Mouse (Mus musculus): ENCODE results near the gene Xpo6.
A peak's percentile ranks its signal among the peaks of the same experiment; 100 is the strongest.

Gene Xpo6

DNA sequence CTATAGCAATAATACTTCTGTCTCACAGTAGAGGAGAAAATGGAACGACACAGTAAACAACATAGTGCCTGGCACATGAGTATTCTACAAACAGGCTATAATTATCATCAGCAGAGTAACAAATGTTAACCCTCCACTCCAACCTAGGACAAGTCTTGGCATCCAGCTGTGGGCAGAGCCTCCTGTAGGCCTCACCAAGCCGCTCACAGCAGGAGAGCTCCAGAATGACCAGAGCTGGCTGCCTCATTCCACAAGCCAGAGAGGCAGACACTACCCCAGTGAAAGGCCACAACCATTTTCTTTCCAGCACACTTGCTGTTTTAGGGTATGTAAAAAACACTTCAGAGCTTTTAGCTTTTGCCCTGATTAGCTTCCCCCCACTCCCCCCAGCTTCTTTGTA, 72.6 kb downstream of the Xpo6 start:
- no peak for DNase-seq (ENCODE audit: low spot score in 2 of 2)

DNA sequence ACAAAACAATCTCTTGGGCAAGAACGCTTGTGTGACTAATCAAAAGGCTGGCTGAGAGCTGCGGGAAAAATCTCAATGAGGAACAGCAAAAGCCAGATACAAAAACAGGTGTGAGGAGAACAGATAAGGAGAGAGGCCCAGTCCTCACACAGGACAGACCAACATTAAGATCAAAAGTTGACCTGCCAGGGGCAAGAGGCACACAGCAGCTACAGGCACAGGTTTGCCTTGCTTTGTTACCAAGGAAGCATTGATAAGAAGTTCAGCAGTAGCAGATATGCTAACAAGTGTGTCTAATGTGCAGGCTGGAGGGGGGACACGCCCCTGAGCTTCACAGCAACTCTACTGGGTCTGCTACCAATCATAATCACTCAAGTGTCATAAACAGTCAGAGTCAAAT, 73.8 kb downstream of the Xpo6 start:
- no peak for DNase-seq (ENCODE audit: low spot score in 2 of 2)

DNA sequence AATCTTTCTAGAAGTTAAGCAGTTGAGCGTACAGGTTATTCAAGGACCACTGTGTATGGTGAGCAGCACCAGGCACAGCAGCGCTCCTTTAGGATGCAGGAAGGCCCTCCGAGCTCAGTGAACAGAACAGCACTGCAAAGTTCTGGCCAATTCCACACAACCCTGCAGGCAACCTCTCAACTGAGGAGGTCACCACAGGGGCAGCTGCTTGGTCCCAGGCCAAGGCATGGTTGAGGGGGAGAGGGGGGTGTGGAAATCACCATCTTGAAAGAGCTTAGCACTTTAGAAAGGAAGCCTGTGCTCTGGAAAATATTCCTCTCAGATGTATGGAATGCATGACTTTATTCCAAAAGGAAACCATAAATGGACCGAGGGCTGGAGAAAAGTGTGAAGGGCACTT, 78.8 kb downstream of the Xpo6 start:
- DNase-seq (ENCODE audit: low spot score in 2 of 2) = no peak

DNA sequence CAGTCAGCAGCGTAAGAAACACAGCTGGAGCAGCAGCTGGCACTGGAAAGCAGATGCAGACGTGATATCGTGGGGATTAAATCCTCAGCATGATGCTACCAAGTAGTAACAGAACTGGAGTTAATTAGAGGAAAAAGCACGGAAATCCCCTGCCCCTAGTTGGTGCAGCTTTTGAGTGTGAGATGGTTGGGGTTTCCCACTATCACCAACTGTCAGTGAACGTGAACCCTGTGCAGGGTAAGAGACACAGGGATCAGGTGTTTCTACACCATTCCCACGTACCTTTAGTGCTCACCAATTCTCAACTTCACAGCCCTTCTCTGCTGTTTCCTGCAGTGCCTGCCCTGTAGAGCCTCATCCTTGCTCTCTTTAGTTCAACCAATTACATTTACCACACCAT, 80.5 kb downstream of the Xpo6 start:
- DNase-seq (ENCODE audit: low spot score in 2 of 2) = no peak

DNA sequence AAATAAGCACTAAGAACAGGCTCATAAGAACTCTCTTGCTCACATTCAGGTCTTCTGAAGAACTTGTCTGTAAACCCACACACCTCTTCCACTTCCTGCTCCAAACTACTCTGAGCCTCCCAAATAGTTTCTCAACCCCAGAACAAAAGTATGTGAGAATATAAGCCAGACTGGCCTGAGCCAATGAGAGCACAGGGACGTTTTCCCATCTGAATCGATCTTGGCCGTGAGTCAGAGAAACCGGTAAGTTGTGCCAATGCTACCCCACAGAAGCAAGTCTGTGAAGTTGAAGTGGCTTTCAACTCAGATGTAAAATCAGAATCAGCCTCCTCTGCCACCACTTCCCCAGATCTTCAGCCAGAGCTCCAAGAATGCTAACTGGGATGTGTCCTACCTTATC, 87.0 kb downstream of the Xpo6 start:
- no peak for DNase-seq (ENCODE audit: low spot score in 2 of 2)

DNA sequence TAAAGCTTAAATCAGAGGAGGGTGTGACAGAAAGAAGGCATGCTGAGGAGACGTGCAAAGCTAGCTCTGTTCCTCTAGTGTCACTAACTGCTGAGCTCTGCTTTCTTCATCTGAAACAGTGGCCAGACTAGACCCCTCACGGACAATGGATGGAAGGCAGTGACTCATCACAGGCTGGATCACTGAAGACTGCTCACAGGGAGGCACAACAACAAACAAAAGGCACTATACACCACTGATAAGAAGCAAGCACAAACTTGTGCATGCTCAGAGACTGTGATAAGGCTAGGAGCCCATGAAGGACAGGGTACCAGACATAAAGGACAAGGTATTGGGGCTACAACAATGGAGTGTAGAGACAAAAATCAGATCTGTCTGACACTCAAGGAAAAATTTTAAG, 89.1 kb downstream of the Xpo6 start:
- no peak for DNase-seq (ENCODE audit: low spot score in 2 of 2)

DNA sequence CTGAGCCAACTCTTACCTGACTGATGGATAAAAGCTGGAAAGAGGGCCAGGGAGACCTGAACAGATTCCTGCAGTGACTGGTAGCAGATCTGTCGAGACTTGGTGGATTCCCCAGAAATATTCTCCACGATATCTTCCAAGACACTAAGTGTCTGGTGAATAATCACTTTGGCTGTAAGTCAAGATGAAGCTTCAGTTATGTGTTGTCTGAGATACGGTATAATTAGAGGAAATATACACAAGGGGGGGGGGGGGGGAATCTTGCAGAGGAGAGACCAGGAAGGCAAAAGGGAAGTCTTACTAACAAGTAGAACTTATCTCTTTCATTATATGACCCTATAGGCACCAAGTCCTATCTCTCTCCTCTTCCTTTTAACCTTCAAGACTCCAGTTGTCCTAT, 90.4 kb downstream of the Xpo6 start:
- no peak for DNase-seq (ENCODE audit: low spot score in 2 of 2)

DNA sequence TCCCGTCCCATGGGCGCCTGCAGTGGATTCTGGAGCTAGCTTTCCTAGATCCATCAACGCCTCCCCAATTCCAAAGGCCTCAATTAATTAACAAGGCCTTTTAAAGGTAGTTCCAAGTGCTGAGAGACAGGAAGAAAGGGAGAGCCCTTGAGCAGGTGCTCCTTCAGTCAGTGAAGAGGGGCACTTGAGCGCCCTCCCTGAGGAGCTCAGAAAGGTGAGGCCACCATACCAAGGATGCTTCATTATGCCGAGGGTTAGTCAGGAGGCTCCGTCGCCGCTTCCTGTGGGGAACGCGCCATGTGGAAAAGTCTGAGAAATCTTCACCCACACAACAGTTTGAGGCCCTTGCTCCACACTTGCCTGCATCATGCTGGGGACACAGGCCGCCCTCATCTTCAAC, 99.9 kb downstream of the Xpo6 start:
- DNase-seq (ENCODE audit: low spot score in 2 of 2) = no peak

DNA sequence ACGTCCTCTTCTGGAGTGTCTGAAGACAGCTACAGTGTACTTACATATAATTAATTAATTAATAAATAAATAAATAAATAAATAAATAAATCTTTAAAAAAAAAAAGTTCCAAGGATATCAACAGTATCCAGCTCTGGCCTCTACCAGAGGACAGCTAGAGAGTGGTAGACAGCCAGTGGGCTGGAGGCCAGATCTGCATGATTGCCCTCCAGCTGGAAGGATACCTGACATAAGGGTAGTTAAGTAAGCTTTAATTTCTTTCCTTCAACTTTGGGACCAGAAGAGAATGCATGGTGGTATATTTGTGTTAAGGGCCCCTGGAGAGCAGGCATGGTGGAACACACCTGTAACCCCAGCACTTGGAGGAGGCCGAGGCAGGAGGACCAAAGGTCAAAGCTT, 100.5 kb downstream of the Xpo6 start:
- DNase-seq (ENCODE audit: low spot score in 2 of 2) = no peak

DNA sequence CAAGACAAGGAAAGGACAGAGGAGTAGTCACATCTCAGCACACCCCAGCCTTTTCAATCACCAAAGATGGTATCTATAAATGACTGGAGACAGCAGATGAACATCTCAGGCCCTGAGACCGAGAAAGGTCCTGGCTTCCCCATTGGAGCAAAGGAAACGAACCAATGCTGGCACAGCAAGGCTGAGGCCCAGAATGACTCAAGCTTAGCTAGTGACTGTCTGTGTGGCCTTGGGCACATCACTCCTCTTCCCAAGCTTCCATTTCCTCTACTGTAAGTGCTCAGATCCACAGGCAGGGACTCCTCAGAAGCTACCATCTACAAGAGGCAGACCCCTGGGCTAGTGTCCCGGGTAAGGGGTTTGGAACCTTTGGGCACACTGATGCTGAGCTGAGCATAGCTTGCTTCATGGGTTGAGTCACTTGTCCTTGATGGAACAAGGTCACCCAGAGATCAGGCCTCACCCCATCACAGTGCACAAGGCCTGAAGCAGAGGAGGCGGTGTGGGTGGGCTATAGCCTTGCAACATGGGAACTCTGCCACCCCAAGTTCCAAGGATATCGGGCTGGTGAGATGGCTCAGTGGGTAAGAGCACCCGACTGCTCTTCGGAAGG, 101.0 kb downstream of the Xpo6 start:
- no peak for DNase-seq (ENCODE audit: low spot score in 2 of 2)

DNA sequence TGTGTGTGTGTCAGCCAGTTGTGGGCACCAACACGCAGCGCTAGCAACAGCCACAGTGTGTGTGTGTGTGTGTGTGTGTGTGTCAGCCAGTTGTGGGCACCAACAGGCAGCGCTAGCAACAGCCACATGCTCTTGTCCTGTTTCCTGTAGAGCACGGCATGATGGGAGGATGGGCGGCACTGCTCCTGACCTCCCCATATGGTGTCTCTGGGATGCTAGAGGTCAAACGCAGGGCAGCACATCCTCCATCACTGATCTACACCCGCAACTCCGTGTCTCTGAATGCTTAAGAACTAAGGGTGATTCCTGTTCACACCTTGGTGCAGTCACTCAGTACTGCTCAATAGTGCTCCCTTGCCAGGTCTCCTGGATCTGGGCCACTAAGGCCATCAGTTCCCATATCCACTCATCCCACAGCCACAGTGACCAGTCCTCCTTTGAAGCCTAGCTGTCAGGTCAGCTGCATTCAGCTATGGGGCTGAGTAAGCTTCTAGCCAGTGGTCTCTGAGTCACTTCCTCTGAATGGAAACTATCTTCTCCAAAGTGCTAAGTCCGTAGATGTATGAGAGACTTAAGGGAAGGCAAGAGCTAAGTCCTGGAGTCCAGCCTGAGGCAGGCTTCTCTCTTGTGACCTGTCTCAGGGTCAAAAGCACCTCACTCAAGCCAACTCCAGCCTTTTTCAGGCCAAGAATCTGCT, 102.9 kb downstream of the Xpo6 start:
- peak in 1 of 2 experiments; percentile 8 for DNase-seq (ENCODE audit: low spot score in 2 of 2)

DNA sequence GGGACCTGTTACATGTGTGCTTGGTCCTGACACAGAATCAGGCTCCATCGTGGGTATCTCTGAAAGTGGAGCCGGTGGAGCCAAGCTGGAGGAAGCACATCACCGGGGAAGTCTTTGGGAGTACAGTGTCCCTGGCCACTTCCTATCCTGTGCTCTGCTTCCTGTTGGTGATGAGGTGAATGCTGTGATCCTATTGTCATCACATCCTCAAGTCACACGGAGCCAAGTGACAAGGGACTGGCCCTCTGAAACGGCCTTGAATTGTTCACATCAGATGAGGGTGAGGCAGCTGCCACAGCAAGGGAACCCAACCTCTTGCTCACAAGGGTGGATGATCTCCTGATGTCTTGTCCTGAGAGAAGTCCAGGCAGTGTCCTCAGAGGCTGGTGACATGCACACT, 103.7 kb downstream of the Xpo6 start:
- no peak for DNase-seq (ENCODE audit: low spot score in 2 of 2)

DNA sequence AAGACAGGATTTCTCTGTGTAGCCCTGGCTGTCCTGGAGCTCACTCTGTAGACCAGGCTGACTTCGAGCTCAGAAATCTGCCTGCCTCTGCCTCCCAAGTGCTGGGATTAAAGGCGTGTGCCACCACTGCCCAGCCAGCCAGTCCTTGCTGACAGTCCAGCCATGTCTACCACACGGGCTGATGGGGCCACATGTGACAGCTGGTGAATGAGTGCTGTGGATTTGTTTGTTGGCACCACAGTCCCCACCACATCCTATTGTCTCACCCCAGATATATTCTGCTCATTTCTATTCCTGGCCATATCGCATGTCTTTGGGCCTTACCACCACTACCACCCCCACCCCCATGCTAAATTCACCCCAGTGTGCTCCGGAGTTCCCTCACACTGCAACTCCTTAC, 105.6 kb downstream of the Xpo6 start:
- peak; percentile 46 to 68 for DNase-seq (ENCODE audit: low spot score in 2 of 2)

DNA sequence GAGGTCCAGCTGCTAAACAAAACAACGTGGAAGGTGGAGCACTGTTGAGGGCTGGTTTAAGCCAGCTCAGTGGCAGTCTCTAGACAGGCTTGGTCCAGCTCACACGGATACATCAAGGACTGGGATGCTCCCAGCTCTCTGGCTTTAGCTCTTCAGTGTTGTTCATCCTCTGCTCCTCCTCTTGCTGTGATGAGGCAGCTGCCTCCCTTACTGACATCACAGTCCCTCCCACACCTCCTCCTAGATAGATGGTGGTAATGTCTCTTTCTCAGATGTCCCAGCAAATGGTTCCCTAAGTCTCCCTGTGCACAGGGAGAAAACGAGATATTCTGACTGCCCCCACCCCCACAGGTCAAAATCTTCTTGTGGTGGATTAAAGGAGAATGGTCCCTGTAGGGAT, 107.1 kb downstream of the Xpo6 start:
- DNase-seq (ENCODE audit: low spot score in 2 of 2) = no peak

DNA sequence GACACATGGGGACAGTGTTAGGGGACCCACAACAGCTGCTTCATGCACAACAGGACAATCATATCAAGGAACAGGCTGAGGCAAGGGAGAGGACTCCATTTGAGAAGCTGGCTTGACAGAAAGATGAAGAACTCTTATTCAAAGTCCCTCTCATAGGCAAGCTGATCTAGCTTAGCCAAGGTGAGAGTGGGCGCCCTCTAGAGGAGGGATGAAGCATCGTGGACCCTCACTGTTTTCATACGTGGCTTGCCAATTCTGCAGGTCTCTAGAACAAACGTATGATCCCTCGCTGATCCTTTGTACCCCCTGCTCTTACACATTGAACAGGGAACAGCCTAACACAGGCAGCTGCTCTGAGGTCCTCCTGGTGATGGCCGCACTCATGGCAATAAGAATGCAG, 110.5 kb downstream of the Xpo6 start:
- DNase-seq (ENCODE audit: low spot score in 2 of 2) = peak; percentile 32 to 45

DNA sequence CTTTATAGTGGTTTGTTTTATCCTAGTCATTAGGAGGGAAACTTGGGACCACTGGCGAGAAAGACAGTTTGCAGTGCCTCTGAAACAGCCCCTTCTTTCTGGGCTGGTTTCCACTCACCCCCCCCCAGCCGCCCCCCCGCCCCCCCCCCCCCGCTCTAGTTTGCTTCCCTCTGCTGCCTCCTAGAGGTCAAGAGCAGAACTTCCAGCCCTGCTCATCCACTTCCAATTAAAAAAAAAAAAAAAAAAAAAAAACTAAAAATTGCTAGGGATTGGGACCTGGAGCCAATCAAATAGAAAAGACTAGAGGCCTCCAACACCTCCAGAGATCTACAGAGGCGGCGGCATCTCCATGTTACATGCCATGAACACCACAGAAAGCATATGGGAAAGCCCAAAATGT, 112.1 kb downstream of the Xpo6 start:
- DNase-seq (ENCODE audit: low spot score in 2 of 2) = no peak

DNA sequence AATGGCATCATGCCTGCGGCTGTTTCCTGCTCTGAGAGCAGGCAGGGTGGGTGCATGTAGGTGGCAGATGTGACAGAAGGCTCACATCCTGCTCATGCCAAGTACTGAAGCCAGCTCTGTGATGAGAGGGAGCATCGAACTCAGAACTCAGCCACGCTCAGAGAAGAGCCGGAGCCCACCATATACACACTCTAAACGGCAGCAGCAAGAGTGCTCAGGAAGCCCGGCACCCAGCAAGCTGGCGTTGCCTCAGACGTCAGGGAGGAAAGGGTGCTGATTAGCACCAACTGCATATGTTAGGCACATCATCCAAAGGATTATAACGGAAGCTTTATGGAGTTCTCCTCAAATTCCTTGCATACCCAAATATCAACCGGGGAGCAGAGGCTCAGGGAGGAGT, 112.7 kb downstream of the Xpo6 start:
- DNase-seq (ENCODE audit: low spot score in 2 of 2) = no peak

DNA sequence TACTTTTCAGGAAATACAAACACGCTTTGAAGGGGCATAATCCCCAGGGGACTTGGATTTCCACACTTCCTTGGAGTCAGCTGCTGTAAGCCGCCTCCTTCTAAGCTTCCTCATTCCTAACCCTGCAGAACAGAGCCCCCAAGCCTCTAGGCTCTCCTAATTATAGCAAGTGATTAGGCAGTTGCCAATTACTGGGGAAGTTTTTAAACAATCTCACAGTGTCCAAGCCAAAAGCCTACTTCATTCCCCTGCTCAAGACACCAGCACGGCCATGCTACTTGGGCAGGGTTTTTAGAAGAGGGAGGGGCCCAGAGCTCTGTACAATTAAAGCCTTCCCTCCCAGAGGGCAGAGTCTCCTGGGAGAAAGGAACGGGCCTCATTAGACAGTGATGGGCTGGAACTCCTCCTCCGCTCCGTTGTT, 114.0 kb downstream of the Xpo6 start:
- DNase-seq (ENCODE audit: low spot score in 2 of 2) = no peak

DNA sequence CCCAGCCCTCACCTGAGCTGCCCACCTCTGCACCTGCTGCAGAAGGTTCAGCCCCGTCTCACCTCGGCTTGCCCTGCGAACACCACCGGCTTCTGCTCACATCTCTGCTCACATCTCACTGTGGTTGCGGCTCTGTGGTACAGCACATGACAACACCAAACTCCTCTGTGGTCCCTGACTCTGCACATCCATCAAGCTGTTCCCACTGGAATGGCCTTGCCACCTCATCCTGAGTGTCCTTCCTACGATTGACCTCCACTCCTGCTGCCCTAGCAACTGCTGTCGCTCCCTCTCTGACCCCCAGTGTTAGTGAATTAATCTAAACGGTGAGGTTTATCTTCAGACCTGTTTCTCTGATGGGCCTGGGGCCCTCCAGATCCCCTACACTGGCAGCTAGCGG, 115.1 kb downstream of the Xpo6 start:
- DNase-seq (ENCODE audit: low spot score in 2 of 2) = no peak

DNA sequence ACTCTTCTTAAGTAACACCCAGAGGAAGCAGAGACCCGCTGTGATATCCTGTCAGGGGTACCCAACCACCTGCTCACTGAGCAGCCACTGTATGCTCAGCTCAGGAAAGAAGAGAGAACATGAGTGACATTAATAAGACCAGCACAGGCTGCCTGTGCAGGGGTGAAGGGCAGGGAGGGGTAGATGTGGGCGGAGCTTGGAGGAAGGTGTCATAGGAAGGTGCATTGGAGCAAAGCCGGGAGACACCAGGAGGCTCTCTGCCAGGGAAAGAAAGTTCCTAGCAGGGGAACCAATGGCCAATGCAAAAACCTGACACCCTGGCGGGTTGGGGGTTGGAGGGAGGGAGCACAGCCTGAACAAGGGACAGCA, 116.3 kb downstream of the Xpo6 start:
- DNase-seq (ENCODE audit: low spot score in 2 of 2) = no peak

DNA sequence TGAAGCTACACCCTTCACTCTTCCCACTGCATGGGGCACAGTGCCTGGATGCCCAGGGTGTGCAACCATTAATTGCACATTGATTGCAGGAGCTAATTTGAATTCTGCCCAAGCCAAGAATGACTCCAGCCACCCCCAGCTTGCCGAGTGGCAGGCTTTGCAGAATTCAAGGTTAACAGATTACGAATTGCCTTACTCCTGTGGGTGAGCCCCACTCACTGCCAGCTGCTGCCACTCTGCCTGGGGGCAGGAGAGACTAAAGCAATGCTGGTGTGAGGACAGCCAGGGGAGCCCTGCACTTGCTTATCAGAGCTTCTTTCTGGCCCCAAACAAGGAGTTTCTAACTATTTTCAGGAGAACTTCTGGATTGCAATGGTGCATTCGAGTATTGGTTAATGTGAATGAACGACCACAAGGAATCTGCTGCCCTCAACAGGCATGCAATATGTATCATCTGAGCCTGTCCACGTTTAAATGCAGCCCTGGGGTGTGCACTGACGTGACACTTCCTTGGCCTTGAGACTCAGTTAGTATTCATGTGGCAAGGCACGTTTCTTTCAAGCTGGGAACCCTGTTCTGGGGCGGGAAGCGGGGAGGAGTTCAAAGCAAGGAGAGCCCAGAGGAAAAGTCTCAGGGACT, 116.8 kb downstream of the Xpo6 start:
- DNase-seq (ENCODE audit: low spot score in 2 of 2) = no peak

DNA sequence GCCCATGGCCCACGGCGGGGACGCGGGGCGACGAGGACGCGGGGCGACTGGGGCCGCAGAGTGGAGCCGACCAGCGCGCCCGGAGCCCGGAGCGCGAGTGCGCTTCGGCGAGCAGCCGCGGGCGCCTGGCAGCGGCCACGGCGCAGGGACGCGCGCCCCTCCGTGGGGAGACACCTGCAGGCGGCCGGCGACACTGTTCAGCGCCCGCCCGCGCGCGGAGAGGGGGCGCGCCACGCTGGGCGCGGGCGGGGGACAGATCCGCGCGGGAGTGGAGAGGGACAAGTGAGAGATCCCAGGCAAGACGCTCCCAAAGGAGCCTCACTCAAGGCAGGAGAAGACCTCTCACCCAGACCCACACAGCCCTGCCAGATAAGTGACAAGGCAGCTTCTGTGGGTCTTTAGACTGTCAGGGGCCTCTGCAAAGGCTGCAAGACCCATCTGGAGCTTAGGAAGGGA, 118.0 kb downstream of the Xpo6 start, which contains the start of gene Gsg1l:
Gene Gsg1l (minus strand): TSS at position 126 of the 456 bp plus-strand sequence.
- DNase-seq (ENCODE audit: low spot score in 2 of 2) = no peak

DNA sequence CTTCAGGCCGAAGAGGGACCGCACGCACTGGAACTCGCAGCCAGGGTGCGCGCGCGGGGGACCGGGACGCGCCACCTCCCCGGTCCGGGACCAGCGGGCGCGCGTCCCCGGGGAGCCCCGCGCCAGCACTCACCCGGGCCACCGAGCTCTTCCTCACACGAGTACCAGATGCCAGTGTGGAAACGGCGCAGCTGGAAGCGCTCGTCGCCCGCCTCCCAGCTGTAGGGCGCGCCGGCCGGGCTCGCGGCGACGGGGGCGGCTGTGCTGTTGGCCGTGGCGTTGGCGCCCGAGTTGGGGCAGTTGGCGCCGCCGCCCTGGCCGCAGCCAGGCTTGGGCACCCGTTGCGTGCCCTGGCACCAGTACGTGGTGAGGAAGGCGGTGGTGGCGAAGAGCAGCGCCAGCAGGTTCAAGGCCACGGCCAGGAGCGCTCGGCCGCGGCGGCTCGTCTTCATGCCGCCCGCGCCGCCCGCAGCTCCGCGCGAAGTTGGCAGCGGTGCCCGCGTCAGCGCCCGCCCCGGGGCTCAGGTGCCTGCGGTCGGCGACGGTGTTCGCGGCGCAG, 118.5 kb downstream of the Xpo6 start:
- no peak for DNase-seq (ENCODE audit: low spot score in 2 of 2)

Measured in natural killer cell, adult 2 months (primary cell).